ENCODE assay signal across 12 mouse cellular contexts in genomic region chr8:114554966-114555365, GRCm38 (mm10).
A peak's percentile ranks its signal among the peaks of the same experiment; 100 is the strongest.
DNase-seq lines count a peak whose midpoint lies in the region; ATAC-seq and TF ChIP-seq lines count a peak whose summit lies in the region.
"Had no signal": no experiment of that assay in that cellular context is flagged by ENCODE, and none has a peak within 500 bp of the region (broad histone marks: within the 10 kb centered on the region; RNA-seq: fewer than 3 reads in every experiment).

No protein-coding gene starts in this region.

- H3K4me3 ChIP-seq in lung, embryonic 15.5 days: no peak overlapping the region
- H3K4me3 ChIP-seq in liver, postnatal 0 days (ENCODE audit: low read depth, low read length): no peak overlapping the region
- H3K4me3 ChIP-seq in heart, embryonic 12.5 days: no peak overlapping the region

- H3K9me3 ChIP-seq in lung, embryonic 15.5 days: no peaks in the 10 kb centered on the region
- no peaks in the 10 kb centered on the region for H3K9me3 ChIP-seq in liver, postnatal 0 days (ENCODE audit: low read length)
- H3K9me3 ChIP-seq in heart, embryonic 12.5 days (replicated peaks): no peaks in the 10 kb centered on the region

- TF ChIP-seq CTCF in liver, postnatal 0 days (IDR thresholded peaks at IDR 0.05; ENCODE audit: low read depth): peak; percentile 12; the same call in 1 of the 2 replicates

- no peak overlapping the region for H3K4me2 ChIP-seq in lung, embryonic 15.5 days
- peak overlapping the region; percentile 24; the same call in 1 of the 2 replicates for H3K4me2 ChIP-seq in liver, postnatal 0 days (ENCODE audit: low read depth, low read length)
- no peak overlapping the region for H3K4me2 ChIP-seq in heart, embryonic 12.5 days

- peaks cover 24% of the 10 kb centered on the region for H3K4me1 ChIP-seq in lung, embryonic 15.5 days
- H3K4me1 ChIP-seq in liver, postnatal 0 days (ENCODE audit: insufficient read depth): peaks cover 9% of the 10 kb centered on the region
- H3K4me1 ChIP-seq in heart, embryonic 12.5 days (replicated peaks): no peaks in the 10 kb centered on the region; the same call in 1 of the 2 replicates

- no peak for ATAC-seq in lung, embryonic 15.5 days (ENCODE audit: borderline replicate concordance, extremely low read depth, low FRiP score, low TSS enrichment)
- peak; percentile 58 for ATAC-seq in liver, postnatal 0 days
- ATAC-seq in heart, embryonic 12.5 days (ENCODE audit: insufficient number of reproducible peaks, low FRiP score): no peak

- WGBS in lung, embryonic 15.5 days: 39% methylated on average over 15 of the region's 15 CpGs
- 55% methylated on average over 15 of the region's 15 CpGs for WGBS in liver, postnatal 0 days (ENCODE audit: insufficient replicate concordance)
- WGBS in heart, embryonic 12.5 days: 55% methylated on average over 15 of the region's 15 CpGs

- H3K9ac ChIP-seq in lung, embryonic 15.5 days: no peak overlapping the region
- no peak overlapping the region for H3K9ac ChIP-seq in liver, postnatal 0 days (replicated peaks)
- H3K9ac ChIP-seq in heart, embryonic 12.5 days: no peak overlapping the region

- DNase-seq in embryo, embryonic 10 days (ENCODE audit: low spot score): peak; percentile 29
- no peak for DNase-seq in embryo, embryonic 11 days
- DNase-seq in lung, adult 18-20 months: no peak
- DNase-seq in fibroblast of lung, adult 2 months (ENCODE audit: low read depth): peak; percentile 64
- DNase-seq in liver, postnatal 0 days: no peak
- no peak for DNase-seq in ovary, postnatal 14 days (ENCODE audit: low spot score)
- DNase-seq: adrenal gland, postnatal 14 days; heart, postnatal 36 days; midbrain, embryonic 14.5 days had no signal

- H3K27me3 ChIP-seq in lung, embryonic 15.5 days: no peaks in the 10 kb centered on the region
- no peaks in the 10 kb centered on the region for H3K27me3 ChIP-seq in liver, postnatal 0 days (ENCODE audit: insufficient read depth, low read length)
- no peaks in the 10 kb centered on the region for H3K27me3 ChIP-seq in heart, embryonic 12.5 days (replicated peaks)

- TF ChIP-seq EP300 in liver, postnatal 0 days (IDR thresholded peaks at IDR 0.05; ENCODE audit: low read depth): no peak

- no peaks in the 10 kb centered on the region for H3K36me3 ChIP-seq in lung, embryonic 15.5 days
- H3K36me3 ChIP-seq in liver, postnatal 0 days (replicated peaks; ENCODE audit: insufficient read depth, low read length): no peaks in the 10 kb centered on the region
- H3K36me3 ChIP-seq in heart, embryonic 12.5 days: no peaks in the 10 kb centered on the region

- peak overlapping the region; percentile 83 for H3K27ac ChIP-seq in lung, embryonic 15.5 days
- peak overlapping the region; percentile 76 for H3K27ac ChIP-seq in liver, postnatal 0 days (ENCODE audit: low read depth)
- H3K27ac ChIP-seq in heart, embryonic 12.5 days (ENCODE audit: poor library complexity, severe bottlenecking): no peak overlapping the region
- H3K27ac ChIP-seq: macrophage had no signal

Comparison
In these comparisons a context has a peak if more than half of its experiments do, and no peak if none do; other contexts are left out.
1. DNase-seq: peak in embryo, embryonic 10 days (single experiment) and fibroblast of lung, adult 2 months (single experiment); none in embryo, embryonic 11 days (single experiment), lung, adult 18-20 months (0 of 2), liver, postnatal 0 days (single experiment) and ovary, postnatal 14 days (single experiment).